Mouse (Mus musculus) CD4-positive helper T cell, adult 2 months (primary cell): ENCODE results near the gene Atf6b.

Experiments
- DNase-seq: peaks from one replicate; pipeline ENCODE4 v3.0.0-alpha.2; 2012; ENCODE audit warnings: low read depth, missing footprints, low spot score

The Atf6b gene

DNA sequence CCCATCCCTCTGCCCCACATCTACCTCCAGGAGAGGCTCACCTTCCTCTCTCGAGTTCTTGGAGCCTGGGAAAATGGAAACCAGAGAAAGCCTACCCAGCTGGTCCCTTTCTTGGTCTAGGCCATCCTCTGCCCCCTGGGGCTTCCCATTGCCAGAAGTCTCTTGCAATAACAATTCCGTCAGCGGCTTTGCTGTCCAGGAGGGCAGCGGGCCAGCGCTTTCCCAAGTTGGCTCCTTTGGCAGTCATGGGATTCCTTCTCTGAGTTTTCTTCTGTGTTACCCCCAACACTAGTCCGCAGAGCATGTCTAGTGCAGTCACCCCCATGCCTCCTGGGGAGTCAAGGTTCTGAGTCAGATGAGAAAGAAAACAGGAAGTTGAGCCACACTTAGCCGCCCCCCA is 46.0 kb downstream of the Atf6b start:
- DNase-seq, result no peak

DNA sequence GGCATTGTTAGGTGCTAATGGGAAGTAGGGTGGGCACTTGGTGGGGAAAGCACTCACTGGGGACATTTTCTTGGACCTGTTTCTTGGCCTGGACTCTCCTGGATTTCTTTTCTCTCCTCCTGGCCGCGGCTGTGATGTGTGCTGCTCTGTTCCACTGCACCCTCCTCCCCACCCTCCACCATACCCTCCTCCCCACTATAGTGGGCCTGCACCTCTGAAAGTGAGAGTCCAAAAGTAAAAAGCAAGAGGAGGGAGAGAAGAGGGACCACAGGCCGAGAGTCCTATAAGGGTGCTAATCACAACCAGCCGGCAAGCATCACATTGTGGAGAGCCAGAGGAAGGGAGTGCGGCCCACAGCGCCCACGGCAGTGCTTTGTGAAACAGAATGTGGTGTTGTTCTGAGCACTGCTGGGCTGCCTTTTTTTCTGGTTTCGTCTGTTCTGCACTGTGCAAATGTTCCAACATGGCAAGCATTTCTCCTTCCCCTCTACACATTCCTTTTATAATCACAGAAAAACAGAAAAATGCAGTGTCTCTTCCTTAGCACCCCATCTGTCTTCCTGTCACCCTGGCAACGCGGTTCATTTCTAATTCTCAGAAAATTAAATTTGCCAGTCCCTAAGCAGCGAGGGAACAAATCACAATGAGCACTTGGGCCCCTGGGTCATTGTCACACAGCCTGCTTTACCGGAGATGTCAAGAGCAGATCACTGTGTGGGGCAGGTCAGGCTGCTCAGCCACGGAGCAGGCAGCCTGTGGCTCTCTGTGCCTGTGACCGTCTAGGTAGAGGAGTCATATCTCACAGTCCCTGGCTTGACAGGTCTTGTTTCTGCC is 52.8 kb downstream of the Atf6b start:
- no peak for DNase-seq

DNA sequence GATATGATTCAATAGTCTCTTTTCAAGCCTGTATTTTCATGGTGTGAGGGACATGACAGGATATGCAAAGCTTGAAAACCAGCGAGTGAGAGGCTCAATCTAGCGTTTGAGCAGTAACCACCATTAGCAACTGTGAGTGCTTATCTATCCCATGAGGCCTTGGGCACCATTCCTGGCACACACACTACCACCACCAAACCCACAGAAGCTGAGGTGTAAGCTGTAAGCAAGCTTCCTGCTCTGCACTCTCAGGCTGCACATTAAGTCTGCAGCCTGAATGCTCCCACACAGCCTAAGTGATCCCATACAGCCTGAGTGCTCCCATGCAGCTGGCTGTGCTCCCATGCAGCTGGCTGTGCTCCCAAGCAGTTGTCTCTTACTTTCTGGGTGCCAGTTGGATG is 53.7 kb downstream of the Atf6b start:
- no peak for DNase-seq
